Mouse (Mus musculus) cortical plate, adult 2 months (tissue): ENCODE measurements around the gene Pnliprp2. TPM values are rescaled to one million over a fixed set of nuclear protein-coding genes. Genes with fewer than 3 reads are reported as not detected.

Experiments used
- H3K27ac ChIP-seq: fragments of 200-500 bp; 2 replicates; pipeline ENCODE4 v1.5.1; 2012; ENCODE audit warnings: low read length, control low read depth, inconsistent platforms; ENCODE audit not compliant: insufficient read depth
- H3K4me1 ChIP-seq: fragments of 200-500 bp; 2 replicates; pipeline ENCODE4 v1.6.1; 2011; ENCODE audit warnings: low read length; ENCODE audit not compliant: control insufficient read depth, insufficient read depth
- H3K4me3 ChIP-seq: fragments of 200-500 bp; 2 replicates; pipeline ENCODE4 v1.5.1; 2011; ENCODE audit warnings: mild to moderate bottlenecking, low read length, control low read depth; ENCODE audit not compliant: insufficient read depth
- CTCF ChIP-seq: fragments of 200-500 bp; IDR thresholded peaks from 2 replicates; pipeline ENCODE4 v1.5.1; 2011; ENCODE audit warnings: mild to moderate bottlenecking, control low read depth, low read length; ENCODE audit not compliant: insufficient read depth; ENCODE audit errors: extremely low read depth
- POLR2A ChIP-seq: fragments of 200-500 bp; IDR thresholded peaks from 2 replicates; pipeline ENCODE4 v1.6.1; 2011; ENCODE audit warnings: mild to moderate bottlenecking, low read length, control low read depth; ENCODE audit not compliant: insufficient read depth; ENCODE audit errors: extremely low read depth
- polyA plus RNA-seq: library from polyadenylated mRNA; depleted of rRNA; stranded (reverse); fragments of >200 nt; gene quantifications from 2 replicates; pipeline ENCODE4 v1.2.3, GENCODE M21; 2012; rRNA removed

The Pnliprp2 gene
- polyA plus RNA-seq = 0.08 and 0.17 TPM in 2 replicates

DNA sequence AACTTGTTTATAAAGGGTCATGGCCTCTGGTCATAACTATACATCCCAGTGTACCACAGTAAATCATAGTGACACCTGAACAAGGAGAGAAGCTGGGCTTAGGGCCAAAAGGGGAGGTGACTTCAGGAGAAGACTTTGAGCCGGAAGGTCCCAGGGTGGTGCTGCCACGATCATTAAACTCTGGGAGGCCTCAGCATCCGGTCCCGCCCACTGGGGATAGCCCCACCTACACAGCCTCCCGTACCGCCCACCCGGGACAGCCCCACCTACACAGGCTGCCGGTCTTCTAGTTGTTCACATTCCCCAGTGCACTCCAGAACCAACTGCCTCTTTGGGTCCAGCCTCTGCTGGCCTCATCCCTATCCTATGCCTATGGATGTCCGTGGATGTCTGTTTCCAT lies at the start of gene Pnliprp2:
Gene Pnliprp2 (plus strand): TSS at position 297 of the 400 bp plus-strand sequence.
- TF ChIP-seq POLR2A (no peak), CTCF (no peak)
- no peak within 1 kb of the TSS for H3K4me3 ChIP-seq

DNA sequence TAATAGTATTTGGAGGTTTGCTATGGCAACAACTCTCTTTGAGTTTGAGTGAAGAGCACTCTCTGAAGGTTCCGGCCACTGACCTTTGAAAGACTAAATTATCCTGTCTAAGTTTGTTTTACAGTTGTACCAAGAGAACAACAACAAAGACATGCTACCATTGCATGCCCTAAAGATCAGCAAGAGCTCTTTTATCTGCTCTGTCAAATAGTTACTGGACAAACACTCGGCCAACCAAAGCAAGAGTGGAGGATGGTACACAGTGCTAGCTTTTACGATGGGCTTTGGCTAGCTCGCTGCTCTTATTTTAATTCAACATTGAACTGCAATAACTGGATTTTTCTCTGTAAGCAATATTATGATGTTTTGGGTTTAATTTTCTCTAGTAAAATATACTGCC lies 41.6 kb upstream of the Pnliprp2 start:
- Histone ChIP-seq H3K4me3 (no peak overlapping the region), H3K4me1 (no peaks in the 10 kb centered on the region), H3K27ac (no peak overlapping the region)
- TF ChIP-seq POLR2A (no peak), CTCF (no peak)

More for the DNA sequence above, at the start of gene Pnliprp2:
- Histone ChIP-seq H3K27ac (no peak within 1 kb of the TSS), H3K4me1 (no peaks in the 10 kb centered on the region)

DNA sequence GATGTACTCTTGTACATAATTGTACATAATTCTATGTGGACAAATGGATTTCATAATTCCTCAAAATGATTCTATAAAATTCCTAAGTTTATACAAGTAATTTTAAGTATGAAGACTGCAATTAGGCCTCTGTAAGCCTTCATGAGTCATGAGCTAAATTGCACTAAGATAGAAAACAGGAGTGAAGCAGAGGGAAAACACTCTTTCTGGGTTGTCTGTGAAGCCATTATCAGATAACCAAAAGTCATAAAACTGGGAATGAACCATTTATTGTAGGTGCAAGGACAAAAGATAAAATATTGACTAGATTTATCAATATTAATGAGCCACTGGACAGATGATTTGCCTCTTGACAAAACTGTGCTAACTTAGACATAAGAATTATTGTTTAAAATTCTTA lies 39.1 kb upstream of the Pnliprp2 start:
- H3K4me1 ChIP-seq = no peaks in the 10 kb centered on the region
- TF ChIP-seq CTCF = no peak
- no peak for TF ChIP-seq POLR2A
- no peak overlapping the region for H3K4me3 ChIP-seq
- H3K27ac ChIP-seq = no peak overlapping the region

DNA sequence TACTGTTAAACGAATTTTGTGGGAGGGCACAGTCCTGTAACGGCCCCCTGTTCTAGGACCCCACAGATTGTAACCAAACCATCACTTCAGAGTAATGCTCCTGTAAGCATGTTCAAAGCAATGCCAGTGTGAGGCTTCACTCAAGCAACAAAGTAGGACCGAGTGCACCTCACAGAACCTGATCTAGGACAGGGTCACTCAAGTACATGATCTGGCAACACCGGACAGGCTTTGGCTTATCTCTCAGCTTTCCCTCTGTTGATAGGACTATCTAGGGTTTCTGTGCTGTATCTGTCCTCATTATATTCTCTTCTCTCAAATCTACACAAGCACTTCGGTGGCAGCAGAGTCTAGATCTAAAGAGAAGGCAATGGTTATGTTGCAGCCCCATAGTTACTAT lies 33.0 kb upstream of the Pnliprp2 start:
- Histone ChIP-seq H3K4me3 (no peak overlapping the region), H3K27ac (no peak overlapping the region), H3K4me1 (no peaks in the 10 kb centered on the region)
- no peak for TF ChIP-seq CTCF
- no peak for TF ChIP-seq POLR2A

DNA sequence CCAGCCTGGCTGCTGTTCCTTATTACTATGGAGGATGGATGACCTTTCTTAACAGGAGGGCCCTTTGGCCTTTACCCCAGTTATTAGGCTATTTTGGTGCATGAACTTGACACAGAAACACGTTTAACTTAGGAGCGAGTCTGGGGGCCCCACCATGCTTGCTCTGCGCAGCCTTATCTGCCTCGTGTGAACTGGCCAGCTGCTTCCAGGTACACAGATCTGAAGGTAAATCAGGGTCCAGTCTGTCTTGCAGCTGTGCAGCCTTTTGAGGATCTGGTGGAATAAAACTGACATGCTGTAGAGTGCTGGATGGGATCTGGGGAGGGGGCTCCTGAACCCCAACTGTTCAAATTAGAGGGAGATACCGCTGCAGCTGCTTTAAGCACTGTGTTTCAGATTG lies 31.8 kb upstream of the Pnliprp2 start:
- Histone ChIP-seq H3K4me3 (no peak overlapping the region), H3K4me1 (no peaks in the 10 kb centered on the region), H3K27ac (no peak overlapping the region)
- TF ChIP-seq CTCF (no peak), POLR2A (no peak)

DNA sequence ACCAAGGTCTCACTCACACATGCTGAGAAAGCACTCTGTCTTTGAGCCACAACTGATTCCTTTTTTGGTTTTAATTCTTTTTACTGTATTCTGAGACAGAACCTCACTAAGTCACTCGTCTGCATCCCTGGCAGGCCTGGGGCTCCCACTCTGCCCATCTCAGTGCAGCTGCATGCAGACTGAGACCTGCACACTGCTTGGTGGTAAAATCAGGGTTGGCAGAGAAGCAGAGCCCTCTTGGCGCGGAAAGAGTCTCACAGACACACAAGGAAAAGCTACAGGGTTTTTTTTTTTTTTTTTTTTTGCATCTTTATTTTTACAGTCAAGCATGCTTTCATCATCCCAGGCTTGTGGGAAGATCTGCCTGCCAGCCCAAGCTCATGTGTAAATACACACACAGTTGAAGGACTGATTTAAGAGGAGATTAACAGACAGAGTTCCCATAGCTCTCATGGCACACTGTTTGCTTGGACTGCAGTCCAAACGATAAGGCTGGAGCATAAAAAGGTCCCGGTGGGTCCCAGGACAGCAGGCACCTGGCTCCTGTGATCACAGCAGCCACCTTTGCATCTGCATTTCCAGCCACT lies 31.0 kb upstream of the Pnliprp2 start, which contains the start of gene Pnliprp1:
Gene Pnliprp1 (plus strand): TSS at position 443 of the 587 bp plus-strand sequence.
- H3K27ac ChIP-seq = no peak within 1 kb of the TSS
- TF ChIP-seq CTCF = no peak
- TF ChIP-seq POLR2A = no peak
- no peaks in the 10 kb centered on the region for H3K4me1 ChIP-seq

DNA sequence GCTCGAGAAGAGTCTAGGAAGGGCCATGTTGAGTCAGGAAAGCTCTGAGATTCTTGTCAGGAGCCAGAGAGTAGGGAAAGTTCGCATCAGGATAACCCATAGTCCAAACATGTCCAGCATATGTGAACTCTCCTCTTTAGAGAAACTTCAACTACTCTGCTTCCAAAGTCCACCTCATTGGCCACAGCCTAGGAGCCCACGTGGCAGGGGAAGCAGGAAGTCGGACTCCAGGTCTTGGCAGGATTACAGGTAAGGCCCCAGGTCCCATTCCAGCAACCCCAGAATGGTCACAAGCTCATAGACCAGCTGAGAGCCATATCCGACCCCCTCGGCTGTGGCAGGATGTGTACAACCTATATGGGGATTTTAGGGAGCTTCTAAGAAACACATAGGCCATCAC lies 26.3 kb upstream of the Pnliprp2 start:
- Histone ChIP-seq H3K4me1 (no peaks in the 10 kb centered on the region), H3K4me3 (no peak overlapping the region), H3K27ac (no peak overlapping the region)
- no peak for TF ChIP-seq POLR2A
- TF ChIP-seq CTCF = no peak

More for the DNA sequence above, 31.0 kb upstream of the Pnliprp2 start, which contains the start of gene Pnliprp1:
- H3K4me3 ChIP-seq = no peak within 1 kb of the TSS

DNA sequence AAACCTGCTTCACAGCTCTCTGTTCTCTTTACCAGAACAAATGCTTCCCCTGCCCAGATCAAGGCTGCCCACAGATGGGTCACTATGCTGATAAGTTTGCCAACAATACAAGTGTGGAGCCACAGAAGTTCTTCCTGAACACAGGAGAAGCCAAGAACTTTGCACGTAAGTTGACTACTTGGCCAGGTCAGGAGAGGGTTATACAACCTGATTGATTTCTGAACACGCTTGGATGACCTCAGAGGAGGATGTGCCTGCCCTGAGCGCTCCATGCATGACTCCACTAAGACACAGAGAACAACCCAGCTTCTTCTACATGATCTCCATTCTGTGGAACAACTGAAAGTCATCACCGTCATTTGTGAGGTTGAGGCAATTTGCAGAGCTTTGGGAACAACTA lies 21.4 kb upstream of the Pnliprp2 start:
- Histone ChIP-seq H3K4me3 (no peak overlapping the region), H3K27ac (no peak overlapping the region), H3K4me1 (no peaks in the 10 kb centered on the region)
- TF ChIP-seq POLR2A = no peak
- TF ChIP-seq CTCF = no peak

DNA sequence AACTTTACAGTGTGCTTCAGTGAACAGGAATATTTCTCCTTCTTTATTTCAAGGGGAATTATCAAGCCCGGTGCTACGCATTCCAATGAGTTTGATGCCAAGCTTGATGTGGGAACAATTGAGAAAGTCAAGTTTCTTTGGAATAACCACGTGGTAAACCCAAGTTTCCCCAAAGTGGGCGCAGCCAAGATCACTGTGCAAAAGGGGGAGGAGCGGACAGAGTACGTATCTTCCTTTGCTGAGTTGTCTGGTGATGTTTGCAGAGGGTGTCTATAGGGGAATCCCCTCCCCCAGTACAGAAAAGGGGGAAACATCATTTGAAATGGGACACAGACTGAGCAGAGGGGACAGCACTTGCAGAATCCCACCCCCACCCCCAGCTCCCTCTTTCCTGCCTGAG lies 18.5 kb upstream of the Pnliprp2 start:
- no peak overlapping the region for H3K4me3 ChIP-seq
- no peaks in the 10 kb centered on the region for H3K4me1 ChIP-seq
- TF ChIP-seq CTCF (no peak), POLR2A (no peak)
- no peak overlapping the region for H3K27ac ChIP-seq

DNA sequence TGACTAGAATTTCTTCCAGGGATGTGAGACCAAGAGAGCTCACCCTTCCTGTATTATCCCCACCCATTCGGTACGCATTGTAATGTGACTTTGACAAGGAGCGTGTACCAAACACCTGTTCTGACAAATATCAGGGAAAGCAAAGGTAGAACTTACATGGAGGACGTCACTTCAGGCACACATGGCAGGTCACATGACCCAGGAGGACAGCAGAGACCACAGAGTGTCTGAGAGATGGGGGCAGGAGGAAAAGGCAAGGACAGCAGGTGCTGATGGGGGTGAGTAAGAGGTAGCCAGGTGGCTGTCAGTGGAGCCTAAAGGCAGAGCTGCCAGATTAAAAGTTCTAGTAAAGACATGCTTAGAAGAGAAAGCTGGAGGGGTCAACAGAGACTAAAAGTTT lies 16.8 kb upstream of the Pnliprp2 start:
- Histone ChIP-seq H3K27ac (no peak overlapping the region), H3K4me1 (no peaks in the 10 kb centered on the region), H3K4me3 (no peak overlapping the region)
- TF ChIP-seq POLR2A = no peak
- no peak for TF ChIP-seq CTCF

DNA sequence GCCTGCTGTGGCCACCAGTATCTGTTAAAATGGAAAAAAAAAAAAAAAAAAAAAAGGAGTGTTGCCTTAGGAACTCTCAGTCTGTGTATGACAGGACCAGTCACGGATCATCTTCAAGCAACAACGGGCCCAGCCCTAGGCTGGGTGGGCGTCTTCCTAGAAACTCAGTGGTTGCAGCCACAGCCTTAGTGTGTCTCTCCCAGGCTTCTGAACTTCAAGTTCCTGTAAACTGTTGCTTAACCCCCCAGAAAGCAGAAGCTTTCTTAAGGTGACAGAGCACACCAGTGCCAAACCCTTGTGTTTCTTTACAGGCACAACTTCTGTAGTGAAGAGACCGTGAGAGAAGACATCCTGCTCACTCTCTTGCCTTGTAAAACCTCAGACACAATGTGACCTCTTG lies 15.8 kb upstream of the Pnliprp2 start:
- TF ChIP-seq POLR2A (no peak), CTCF (no peak)
- no peaks in the 10 kb centered on the region for H3K4me1 ChIP-seq
- no peak overlapping the region for H3K4me3 ChIP-seq
- H3K27ac ChIP-seq = no peak overlapping the region
